Mouse (Mus musculus): ENCODE data around the gene Prkce.
A peak's percentile ranks its signal among the peaks of the same experiment; 100 is the strongest.

The Prkce gene

DNA sequence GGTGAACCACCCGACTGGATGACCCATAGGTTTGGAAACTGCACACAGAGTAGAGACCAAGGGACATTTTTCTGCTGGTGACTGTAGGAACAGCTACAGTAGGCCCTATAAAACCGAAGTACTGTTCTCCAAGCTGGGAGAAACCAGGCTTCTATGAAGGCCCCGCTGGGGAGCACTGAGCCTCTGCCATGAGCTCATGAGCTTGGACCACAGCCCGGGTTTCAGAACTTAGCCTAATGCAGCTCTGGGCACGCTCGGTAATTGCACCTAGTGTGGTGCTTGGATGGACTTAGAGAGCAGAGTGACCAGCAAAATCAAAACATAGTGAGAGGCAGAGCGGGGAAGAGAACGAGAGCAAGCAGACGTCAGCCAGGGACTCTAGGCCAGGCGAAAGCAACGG is 134.7 kb downstream of the Prkce start:
- ATAC-seq (ENCODE audit: low TSS enrichment), result no peak

DNA sequence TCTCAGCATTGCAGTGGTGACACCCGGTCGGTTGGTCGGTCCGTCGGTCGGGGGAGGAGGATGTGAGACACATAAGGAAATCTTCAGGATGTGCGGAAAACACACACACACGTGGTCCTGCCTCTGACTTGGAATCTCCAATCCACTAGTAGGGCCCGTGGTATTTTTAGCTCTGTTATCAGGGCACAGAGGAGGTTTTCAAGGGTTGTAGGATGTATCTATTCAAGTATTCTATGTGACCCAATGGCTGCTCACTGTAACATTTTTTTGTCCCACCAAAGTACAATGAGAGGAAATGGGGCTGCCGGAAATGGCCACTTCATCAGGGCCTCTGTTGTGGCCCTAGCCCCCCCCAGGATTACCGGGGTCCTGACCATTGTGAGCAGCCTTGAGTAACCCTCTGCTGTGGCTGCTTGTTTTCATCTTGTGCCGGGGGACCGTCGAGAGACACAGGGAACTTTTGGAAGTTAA is 135.3 kb downstream of the Prkce start:
- no peak for ATAC-seq (ENCODE audit: low TSS enrichment)

DNA sequence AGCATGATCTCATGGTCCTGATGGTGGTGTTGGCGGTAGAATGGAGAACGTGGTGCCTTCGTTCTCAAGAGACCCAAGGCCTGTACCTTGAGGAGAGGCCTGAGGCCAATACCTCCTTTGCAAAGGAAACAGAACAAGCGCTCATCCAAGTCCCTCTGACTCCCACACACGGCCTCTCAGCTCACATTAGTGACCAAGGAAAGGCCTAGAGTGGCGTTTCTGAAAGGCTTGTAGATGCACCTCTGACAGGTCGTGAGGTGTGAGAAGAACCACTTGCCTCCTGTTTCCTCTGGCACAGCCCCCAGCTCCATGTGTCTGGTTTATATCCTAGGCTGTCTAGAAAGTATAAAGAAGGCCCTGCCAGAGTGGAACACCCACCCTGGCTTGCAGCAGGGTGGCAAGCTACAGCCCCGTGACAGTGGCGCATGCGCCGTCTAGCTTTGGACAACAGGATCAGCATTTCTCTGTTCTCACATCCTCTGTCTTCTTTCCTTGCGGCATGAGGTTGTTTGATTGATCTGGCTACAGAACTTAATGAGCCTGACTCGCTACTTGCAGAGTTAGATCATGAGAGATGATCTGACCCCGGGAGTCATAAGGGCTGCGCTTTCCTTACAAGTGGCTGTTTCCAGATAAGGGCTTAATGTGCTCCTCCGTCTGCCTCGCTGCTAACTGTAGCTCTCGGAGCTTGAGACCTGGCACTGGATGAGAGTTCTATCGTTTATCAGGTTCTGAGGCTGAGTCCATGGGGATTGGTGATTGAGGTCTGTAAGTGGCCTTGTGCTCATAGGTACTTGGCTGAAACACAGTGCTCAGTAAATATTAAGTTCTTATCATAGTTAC is 136.0 kb downstream of the Prkce start:
- no peak for ATAC-seq (ENCODE audit: low TSS enrichment)

DNA sequence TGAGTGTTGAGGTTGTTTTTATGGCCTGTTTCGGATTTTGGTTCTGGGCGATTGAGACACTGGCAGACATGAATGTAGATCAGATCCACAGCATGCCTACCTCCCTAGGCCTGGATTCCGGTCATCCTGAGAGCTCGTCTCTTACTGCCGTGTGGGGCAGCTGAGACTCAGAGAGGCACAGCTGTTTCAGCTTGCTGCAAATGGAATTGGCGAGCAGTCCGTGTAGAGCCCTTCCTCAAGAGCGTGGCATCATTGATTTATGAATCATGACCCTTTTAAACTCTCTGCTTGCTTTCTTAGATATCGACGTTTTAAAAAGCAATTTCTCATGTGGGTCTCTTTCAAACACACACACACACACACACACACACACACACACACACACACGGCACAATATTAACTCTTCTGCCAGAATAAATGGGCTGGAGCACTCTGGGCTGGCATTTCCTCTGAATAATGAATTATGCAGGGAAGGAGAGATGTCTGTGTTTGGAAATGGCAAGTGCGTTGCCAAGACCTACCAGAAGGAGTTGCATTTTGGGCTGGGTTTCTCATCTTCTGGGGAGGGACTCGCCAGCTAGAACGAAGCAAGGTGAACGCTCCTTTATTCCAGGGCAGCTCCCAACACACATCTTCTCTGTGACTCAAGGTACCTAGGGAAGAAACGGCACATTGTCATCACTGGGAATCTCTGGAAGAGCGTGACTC is 137.5 kb downstream of the Prkce start:
- ATAC-seq (ENCODE audit: low TSS enrichment), result no peak

DNA sequence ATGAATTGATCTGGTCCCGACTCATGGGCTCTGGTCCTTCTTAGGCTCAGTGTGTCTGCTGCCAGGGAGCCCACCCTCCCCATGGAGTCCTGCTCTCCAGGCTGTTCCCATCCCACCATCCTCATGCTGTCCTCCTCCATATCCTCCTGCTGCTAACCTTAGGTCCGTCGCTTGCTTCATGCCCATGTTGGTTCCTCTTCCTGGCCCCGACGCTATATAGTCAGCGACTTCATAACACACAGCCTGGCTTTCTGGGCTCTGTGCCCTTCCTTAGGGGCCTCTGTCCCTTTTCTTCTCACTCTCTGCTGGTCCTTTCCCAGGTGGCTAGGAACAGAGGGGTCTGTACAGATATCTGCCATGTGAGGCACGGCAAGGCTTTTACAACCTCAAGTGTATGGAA is 138.6 kb downstream of the Prkce start:
- ATAC-seq (ENCODE audit: low TSS enrichment), result no peak

DNA sequence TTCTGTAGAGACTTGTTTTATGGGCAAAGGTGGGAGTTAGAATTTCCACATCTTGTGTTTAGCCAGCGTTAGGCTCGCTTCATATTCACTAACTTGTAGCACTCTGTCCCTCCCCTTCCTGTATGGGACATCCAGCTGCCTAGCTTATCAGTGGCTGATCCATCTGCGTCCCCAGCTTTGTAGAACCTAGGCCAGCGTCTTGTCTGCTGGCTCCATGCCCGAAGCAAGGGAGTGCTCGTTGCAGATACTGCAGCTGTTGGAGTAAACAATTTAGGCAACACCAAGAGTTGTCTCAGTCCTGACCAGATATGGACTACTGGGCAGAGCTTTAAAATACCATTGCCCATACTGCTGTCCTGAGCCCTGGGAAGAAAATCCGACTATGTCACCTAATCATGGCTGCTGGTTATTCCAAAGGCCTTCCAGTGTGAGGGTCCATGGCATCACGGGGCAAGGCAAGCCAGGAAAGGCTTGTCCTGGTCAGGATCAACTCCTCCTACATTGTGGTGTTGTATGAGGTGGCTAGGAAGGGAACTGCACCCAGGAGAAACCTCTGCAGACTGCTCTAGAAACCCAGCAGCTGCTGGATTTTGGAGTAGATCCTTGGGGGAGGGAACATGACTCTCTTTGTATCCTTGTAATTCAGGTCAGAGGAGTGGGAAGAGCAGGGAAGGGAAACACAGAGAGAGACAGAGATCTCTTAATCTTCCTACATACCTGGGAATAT is 146.0 kb downstream of the Prkce start:
- no peak for ATAC-seq (ENCODE audit: low TSS enrichment)

DNA sequence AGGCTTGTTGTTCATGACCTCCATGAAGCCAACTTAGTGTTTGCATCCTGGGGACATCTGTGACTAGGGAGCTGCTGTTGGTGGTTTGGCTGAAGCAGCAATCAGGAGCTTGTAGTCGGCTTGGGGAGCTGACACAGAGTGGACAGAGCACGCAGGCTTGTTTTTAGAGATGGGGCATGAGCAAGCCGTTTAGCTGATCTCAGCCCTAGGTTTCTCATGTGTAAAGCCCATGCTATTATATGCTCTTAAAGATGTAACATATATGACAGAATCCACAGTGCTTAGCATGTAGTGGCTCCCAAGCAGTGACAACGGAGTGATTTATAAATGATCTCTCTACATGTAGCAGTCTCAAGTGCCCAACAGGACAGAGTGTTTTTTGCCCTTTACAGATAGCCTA is 148.3 kb downstream of the Prkce start:
- no peak for ATAC-seq (ENCODE audit: low TSS enrichment)

DNA sequence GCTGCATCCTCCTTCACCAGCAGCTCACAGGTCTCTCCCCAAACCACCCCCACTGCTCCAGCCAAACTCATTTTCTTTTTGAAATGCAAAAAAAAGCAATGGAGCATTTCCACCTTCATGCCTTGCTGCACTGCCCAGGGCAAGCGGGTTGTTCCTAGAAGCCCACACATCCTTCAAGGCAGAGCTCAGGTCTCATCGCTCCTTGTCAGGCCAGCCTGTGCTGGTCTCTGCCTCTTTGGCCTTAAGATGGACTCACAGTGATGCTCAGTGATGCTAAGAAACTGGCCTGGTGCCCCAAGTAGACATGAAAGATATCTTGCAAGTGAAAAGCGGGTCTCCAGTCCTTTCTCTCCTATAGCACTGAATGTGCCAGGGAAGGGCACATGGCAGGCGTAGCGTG is 149.2 kb downstream of the Prkce start:
- no peak for ATAC-seq (ENCODE audit: low TSS enrichment)

DNA sequence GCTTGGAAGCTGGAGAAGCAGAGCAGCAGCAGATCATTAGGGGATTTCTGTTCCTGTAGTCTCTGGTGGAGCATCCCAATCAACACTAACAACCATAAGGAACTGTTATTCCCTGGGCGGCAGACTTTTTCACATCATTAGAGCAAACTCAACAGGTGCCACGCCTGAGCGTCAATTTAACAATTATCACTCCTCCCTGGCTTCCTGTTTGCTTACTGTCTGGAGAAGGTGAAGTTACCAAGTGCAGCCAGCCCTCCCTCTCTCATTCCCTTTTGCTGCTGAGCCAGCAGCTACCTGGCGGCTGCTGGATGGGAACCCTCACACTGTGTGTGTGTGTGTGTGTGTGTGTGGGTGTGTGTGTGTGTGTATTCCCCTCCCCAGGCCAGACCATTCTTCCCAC is 149.6 kb downstream of the Prkce start:
- no peak for ATAC-seq (ENCODE audit: low TSS enrichment)

DNA sequence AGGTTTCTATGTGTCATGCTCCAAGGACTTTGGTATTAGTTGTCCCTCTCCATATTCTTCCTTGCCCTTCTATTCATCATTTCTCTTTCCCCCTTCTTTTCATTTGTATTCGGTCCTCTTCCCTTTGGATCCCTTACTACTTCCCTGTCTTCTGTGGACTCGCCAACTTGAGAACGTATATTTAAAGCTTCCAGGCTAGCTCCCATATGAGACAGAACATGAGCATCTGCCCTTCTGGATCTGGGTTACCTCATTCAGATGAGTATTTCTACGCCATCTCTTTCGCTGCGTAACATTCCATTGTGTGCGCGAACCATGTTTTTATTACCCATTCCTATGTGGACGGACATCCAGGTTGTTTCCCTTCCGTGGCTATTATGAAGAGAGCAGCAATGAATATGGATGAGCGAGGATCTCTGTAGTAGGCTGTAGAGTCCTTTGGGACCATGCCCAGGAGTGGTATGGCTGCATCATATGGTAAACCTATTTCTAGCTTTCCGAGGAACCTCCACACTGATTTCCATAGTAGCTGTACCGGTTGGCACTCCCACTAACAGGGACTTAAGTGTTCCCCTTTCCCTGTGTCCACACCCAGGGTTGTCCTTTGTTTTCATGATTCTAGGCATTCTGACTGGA is 152.5 kb downstream of the Prkce start:
- ATAC-seq (ENCODE audit: low TSS enrichment), result peak; percentile 91

DNA sequence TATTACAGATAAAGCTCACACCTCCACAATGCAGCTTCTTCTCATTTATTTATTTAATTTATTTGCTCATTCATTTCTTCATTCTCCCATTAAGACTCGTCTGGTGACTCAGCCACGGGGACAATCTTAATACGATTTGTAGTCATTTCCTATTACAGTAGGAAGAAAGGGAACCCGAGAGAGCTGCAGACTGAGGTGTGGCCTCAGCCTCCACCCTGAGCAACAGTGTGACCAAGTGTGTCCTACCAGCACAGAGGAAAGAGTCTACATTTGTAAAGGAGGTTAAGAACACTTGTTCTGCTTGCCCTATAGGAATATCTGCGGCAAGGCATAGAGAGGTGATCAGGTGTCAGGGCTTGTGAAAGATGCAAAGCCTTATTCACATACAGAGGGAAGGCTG is 155.3 kb downstream of the Prkce start:
- ATAC-seq (ENCODE audit: low TSS enrichment), result no peak

DNA sequence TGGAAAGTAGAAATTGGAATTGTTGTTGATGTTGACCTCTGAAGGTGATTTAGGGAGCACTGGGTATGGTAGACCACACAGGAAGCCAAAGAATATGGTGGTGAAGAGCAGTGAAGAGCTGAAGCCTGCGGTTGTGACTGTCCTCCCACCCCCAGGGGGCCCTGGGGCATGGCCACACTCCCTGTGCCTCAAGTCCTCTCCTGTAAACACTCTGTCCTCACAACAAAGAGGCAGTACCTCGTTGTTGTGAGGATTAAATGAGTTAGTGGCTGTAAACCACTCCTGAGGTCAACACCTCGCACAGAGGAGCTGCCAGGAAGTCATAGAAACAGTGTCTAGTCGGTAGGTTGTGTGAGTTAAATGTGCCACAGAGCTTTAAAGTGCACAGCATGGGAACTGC is 155.7 kb downstream of the Prkce start:
- no peak for ATAC-seq (ENCODE audit: low TSS enrichment)

DNA sequence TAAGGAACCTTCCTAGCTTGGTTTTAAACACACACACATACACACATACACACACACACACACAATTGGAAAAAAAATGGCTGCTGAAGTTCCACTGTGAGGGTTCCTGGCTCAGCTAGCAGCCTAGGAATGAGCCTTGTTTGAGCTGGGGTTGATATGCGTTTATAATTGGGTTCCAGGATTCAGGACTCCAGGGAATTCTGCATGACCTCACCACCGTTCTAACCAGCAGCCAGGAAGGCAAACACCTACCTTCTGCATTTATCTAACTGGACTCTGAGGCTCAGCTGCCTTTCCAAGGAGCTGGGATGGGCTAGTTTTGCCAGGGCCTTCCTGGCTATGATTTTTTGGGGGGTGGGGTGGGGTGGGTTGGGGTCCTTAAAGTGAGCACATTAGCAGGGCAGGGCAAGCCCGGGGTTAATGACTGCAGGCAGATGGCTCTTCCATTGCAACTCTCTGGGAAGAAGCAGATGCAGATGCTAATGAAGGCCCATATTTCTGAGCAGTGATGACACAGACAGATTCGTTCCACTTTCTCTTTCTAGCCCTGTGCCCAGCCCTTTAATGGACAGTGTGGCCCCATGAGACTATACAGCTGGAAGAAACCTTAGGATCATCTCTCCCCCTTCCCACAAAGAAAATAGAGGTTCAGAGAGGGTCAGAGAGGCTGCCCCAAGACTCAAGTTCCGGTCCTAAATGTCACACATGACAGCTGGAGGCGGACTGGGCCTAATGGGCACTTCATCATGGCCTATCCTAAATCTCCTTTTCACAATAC is 156.5 kb downstream of the Prkce start:
- no peak for ATAC-seq (ENCODE audit: low TSS enrichment)

DNA sequence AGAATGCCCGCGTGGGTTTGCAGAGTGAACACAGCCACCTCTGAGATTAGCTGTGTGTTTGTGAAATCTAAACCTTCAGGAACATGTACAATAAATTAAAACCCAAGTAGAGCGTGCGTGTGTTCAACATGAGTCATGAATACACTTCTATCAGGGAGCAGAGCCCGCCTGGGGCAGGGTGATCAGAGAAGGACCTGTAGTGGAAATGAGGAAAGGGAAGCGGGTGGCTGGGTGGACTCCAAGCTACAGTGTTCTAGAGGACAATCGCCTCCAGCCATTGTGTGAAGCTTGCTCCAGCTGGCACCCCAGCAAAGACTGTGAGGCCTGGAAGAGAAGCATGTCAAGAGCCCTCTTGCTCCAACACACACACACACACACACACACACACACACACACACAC is 157.2 kb downstream of the Prkce start:
- no peak for ATAC-seq (ENCODE audit: low TSS enrichment)

DNA sequence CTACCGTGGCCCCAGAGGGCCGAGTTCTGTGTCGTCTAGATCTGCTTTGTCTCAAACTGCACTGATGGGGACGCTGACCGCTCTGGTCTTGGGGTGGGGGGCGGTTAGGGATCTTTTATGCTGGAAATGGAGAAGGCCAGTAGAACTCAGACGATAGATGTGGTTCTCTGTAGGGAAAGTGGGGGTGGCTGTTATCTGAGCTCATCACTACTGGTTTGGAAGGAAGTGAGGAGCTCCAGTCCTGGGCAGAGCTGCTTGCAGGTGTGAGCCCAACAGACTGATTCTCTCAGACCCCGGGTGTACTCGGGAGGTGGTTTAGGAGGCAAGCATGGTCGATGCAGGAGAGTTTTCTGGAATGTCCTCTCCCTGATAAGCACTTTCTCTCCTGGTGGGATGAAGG is 157.7 kb downstream of the Prkce start:
- no peak for ATAC-seq (ENCODE audit: low TSS enrichment)

DNA sequence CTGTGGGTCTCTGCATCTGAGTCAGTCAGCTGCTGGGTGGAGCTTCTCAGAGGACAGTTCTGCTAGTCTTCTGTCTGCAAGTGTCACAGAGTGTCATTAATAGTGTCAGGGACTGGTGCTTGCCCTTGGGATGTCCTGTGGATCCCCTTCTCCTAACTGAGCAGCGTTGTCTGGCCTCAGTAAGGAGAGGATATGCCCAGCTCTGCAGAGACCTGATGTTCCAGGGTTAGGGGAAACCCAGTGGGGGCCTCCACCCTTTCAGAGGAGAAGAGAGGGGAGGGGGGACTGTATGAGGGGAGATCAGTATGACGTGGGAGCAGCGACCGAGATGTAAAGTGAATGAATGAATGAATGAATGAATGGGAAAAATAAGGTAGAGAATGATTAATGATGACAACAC is 160.4 kb downstream of the Prkce start:
- no peak for ATAC-seq (ENCODE audit: low TSS enrichment)

DNA sequence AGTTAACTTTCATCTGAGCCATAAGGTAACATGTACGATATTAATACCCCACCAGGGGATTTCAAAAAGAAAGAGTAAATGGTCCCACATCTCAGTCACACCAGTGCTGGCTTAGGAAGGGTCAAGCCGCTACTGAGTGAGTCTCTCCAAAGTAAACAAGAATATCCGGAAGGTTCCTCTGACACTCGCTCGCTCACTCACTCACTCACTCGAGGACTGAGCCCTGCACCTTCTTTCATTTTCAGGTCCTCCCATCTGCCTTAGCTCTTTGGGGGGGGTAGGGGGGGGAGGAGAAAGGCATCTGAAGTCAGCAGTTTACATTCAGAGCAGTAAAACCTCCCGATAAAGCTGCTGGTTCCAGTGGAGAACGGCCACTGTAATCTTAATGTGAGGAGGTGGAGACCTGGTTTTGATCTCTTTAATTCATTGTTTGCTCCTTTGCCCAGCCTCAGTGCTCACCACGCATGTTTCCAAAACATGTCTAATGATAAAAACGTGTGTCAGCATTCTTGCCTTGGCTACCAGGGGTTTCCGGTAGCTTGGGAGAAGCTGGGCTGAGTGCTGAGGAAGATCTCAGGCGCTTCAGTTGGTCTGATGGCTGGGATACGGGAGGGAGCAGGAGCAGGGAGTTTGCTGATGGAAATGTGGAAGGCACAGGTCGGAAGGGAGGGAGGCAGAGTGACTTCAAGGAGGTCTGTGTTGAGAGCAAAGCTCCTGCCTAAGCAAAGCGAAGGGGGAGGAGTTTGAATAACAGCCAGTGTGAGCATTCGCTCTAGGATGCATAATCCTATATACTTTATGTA is 161.9 kb downstream of the Prkce start:
- ATAC-seq (ENCODE audit: low TSS enrichment), result 0 out of 2 replicates have a peak, but pooled peaks have one; percentile 17

DNA sequence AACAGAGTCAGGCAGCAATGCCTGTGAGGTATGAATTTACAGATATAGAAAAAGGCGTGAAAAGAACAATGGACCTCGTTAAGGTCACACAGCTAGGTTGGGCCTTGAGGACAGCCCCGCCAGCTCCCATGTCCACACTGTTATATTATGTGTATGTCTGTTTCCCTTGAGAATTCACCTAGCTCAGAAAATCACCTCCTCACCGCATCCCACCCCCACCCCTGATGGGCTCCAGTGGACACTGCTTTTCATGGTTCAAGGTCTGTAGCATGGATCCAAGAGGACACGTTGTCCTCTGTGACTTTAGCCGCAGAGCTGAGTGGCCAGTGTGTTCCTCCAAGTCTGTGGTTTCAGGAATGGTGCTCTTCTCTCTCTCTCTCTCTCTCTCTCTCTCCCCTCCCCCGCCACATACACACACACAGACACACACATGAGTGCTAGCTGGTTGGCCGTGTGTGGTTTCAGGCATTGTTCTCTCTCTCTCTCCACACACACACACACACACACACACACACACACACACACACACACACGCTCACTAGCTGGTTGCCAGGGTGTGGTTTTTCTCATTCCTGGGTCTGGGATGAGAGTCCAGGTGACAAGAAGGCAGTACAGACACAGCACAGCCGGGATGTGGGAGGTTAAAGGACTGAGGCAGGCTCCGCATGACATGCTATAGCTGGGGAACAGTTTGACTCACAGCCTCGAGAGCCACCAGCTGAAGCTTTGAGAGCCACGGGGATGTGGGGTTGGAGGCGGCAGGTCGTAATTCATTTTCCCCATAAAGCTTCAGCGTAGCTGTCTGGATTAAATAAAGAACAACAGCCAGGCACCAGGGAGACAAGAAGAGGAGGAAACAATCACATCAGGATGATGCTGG is 162.7 kb downstream of the Prkce start:
- ATAC-seq (ENCODE audit: low TSS enrichment), result peak; percentile 82

DNA sequence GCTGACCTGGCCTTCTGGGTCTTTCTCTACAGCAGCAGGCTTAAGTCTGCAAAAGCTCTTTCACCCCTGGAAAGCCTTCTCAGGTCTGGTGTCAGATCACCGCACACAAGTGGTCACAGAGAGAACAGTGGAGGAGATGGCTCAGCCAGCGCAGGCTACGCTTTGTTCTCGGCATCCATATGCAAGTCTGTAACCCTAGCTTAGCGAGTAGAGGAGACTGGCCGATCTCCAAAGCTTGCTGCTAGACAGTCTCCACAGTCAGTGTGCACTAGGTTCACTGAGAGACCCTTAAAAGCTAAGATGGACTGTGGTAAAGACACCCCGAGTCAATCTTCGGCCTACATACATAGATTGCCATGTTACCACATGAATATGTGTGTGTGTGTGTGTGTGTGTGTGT is 164.2 kb downstream of the Prkce start:
- ATAC-seq (ENCODE audit: low TSS enrichment), result no peak
